Mouse (Mus musculus) liver, adult 2 months (tissue): ENCODE results near the gene Gm28308.

ENCODE experiments used
- CTCF ChIP-seq: fragments of 200-500 bp; IDR thresholded peaks from 2 replicates; pipeline ENCODE4 v1.5.1; 2011; ENCODE audit warnings: low read depth, low read length, control low read depth
- POLR2A ChIP-seq: fragments of 200-500 bp; IDR thresholded peaks from 2 replicates; pipeline ENCODE4 v1.6.1; 2011; ENCODE audit warnings: low read length, control low read depth; ENCODE audit not compliant: insufficient read depth; ENCODE audit errors: extremely low read depth

DNA sequence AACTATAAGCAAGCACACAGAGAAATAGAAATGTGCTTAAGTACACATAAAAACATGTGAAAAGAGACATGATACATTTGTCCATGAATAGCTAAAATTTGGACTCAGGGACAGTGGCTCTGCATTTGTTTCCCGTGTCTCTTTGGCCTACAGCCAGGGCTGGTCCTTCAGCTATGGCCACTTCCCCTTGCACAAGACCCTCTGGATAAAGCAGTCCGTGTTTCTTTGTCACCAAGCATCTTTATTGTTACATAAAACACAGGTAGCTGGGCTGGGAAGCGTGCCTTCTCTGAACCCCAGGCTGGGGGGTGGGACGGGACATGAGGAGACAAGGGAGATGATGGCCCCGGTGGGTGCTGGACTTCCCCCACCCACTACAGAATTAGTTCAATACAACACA lies 1.1 kb upstream of the Gm28308 start:
- TF ChIP-seq CTCF = no peak
- TF ChIP-seq POLR2A = no peak
